Mouse (Mus musculus): Measurements from ENCODE around the gene Acsl1.

Acsl1 gene

DNA sequence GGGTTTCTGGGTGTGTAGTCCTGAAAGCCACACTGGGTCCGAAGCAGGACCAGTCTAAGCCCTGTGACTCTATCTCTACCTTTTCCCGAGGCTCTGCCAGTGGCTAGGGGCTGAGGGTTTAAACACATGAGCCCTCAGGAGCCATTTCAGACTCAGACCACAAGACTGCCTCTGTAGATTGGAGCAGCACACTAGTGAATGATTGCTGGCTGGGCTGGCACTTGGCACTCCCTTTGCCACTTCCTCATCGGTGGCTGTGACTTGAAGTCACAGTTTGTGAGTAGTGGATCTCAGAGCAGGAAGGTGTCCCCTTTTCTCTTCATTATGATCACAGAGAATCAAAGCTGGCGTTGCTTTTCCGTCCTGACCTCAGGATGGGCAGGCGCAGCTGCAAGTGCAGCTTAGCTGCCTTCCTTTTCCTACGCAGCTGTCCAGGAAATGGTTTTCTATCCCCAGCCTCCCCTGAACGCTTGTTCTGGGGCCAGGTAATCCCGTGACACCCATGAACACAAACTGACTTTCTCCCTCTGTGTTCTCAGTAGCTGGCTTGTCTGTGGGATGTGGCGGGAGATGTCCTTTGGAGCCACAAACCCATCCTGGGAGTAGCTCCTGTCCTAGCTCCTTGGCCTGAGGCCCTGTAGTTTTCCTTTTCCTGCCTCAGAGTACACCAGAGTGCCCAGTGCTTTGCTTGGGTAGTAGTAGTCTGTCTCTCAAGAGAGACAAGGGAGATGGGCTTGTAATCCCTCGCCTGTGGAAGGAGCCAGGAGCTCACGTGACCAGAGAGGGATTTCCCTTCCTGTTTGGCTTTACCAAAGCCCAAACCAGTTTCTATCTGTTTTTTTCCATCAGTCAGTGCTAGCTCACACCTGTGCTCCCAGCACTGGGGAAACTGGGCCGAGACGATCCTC lies 37.9 kb downstream of the Acsl1 start:
- peak; percentile 23 to 27 for DNase-seq

DNA sequence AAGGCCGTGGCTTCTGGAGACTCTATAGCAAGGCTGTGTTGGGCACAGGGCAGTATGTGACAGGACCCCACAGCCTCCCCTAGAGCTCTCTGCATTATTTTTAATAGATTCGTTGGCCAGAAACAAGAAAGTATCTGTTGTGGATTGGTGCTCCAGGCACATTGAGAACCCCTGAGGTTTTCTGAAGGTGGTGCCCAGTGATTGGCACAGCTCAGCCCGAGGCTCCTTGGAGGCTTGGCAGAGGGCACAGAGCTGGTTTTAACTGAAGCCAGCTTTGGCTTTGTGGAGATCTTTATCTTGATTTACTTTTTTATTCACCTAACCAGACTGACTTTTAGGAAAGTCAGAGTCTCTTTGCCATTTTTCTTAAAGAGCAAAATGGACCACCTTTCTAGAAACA lies 38.6 kb downstream of the Acsl1 start:
- peak in 1 of 2 experiments; percentile 39 for DNase-seq

DNA sequence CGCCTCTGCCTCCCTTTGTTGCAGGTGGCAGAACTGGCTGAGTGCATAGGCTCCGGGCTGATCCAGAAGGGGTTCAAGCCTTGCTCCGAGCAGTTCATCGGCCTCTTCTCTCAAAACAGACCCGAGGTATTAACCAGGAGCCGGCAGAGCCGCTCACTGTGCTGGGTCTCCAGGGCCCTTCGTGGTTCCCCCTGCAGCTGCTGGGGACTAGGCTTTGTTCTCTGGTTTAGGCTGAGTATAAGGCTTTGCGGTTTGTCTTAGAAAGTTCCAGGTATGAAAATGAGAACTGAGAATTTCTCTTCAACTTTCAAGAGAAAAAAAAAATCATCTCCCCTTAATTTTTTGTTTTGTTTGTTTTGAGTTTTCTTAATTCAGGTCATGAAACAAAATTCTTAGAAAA lies 40.5 kb downstream of the Acsl1 start:
- DNase-seq, result no peak

DNA sequence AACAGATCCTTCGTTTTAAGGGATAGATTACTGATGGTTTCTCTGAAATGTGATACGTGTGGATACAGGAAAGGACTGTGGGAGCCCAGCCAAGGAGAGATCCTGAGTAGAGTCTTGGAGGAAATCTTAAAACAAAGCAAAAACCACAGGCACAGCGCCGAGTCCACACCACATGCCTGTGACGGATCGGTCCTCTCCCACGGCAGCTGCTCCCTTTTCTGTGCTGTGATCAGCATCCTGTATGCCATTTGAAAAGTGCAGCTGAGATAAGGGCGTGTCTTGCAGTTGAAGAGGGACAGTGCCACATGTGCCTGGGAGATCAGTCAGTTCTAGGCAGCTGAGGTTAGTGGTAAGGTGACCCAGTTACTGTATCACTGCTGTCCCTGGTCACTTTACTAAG lies 41.7 kb downstream of the Acsl1 start:
- no peak for DNase-seq

DNA sequence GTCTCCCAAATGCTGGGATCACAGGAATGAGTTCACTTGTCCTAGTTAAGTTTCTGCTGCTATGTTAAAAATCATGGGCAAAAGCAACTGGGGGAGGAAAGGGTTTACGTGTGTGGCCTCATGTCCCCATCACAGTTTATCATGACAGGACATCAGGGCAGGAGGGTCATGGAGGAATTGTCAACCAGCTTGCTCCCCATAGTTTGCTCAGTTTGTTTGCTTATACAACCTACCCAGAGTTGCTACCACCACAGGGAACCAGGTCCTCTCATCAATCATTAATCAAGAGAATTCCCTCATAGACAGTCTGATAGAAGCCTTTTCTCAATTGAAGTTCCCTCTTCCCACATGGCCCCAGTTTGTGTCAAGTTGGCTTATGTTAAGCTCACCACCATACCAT lies 43.2 kb downstream of the Acsl1 start:
- DNase-seq, result no peak

DNA sequence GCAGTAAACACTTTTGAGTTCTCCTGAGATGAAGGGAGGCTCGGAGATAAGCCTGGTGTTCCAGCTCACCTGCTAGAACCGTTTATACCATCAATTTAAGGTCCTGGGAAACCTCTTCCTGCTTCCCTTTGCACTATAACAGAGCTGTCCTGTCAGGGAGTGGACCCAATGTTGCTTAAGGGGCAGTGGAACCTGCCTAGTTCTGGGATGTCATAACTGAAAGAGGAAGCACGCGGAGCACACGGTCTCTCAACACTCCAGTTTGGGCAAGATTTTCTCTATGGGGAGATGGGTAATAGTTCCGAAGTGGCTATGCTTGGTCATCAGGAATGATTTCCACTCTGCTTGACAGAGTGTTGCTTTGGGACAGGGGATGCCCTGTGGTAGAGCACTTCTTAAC lies 49.8 kb downstream of the Acsl1 start:
- no peak for DNase-seq

DNA sequence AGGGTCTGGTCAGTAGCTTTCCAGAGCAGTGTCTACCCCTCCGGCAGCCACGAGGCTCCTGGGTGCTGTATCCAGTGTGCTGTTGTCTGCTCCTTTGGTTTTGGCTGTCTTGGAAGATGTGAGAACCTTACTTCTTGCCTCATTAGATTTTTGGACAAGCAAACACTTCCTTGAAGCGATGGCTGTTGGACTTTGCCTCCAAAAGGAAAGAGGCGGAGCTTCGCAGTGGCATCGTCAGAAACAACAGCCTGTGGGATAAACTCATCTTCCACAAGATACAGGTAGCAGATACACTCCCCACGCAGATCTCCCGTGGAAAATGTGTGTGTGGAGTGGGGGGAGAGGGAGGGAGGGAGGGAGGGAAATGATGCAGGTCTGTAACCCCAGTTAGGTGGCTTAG lies 55.3 kb downstream of the Acsl1 start:
- no peak for DNase-seq

DNA sequence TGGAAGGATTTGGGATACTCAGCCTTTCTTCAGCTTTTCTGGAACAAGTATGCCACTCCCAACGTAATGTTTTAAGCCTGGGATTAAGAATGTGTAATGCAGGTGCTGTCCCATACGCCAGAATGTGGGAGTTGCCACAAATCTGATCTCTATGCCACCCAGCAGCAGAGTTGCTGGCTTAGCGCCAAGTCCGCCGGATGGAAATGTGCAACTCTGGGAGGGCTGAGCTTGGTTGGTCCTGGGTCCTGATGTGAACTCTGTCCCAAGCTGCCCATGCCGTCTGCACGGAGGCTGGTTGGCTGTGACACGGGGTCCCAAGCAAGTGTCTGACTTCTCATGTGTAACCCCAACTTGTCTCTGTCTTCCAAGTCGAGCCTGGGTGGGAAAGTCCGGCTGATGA lies 56.0 kb downstream of the Acsl1 start:
- no peak for DNase-seq

DNA sequence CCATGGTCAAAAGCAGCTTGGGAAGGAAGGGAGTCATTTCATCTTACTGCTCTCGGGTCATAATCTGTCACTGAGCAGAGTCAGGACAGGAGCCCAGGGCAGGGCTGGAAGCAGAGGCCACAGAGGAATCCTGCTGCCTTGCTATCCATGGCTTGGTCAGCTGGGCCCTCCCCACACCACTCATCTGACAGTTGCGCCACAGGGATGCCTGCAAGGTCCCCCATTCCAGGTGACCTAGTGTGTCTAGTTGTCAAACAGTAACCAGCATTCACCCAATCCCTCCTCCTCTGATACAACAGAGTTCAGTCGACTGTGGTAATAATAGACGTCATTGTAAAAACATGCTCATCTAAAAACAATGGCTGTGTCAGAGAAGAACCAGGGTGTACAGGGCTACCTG lies 58.7 kb downstream of the Acsl1 start:
- DNase-seq, result no peak

DNA sequence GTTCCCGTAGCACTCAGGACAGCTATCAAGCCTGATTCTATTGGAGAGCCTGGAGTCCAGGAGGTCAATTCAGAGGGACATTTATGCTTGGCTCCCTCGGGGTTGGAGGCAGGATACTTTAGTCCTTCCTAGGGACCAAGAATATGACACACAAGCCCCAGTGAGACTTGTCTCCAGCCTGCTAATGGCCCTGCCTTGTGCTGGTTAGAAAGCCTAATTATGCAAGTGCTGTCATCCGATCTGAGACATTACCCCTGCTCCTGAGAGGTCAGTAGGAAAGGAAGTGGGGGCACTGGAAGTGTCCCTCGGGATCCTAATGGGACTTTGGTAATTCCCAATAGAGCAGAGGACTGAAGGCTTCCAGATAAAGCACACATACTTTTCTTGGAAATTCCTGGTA lies 59.7 kb downstream of the Acsl1 start:
- DNase-seq, result no peak

DNA sequence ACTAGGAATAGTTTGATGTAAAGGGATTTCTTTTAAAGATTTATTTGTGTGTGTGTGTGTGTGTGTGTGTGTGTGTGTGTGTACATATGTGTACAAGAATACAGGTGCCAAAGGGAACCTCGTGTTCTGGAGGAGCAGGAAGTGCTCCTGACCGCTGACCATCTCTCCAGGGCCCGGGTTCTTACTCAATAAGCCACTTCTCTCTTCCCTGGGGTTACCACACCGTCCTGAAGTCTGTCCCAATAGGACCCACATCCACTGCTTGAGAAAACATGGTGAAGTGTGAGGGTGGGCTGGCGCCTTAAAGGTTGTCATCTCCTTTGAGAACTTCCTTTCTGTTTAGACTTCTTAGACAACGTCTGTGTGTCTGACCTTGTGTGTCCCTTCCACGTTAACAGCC lies 63.1 kb downstream of the Acsl1 start:
- DNase-seq, result no peak

DNA sequence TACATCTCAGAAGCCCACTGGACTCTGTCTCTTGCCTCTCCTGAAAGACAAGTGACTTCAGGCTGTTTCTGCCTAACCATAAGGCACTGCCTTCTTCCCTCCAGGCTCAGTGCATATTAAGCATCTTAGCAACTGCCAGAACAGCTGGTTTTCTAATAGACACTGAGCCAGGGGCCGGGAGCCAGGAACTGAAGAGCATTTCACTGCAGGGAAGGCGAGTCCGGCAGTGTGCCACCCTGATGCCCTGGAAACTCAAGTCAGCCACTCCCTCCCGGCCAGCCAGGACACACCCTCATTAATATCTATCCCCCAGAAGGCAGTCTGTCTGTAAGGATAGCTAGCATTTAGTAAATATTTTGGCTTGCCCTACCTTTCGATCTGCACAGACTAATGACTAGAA lies 68.9 kb downstream of the Acsl1 start:
- no peak for DNase-seq

DNA sequence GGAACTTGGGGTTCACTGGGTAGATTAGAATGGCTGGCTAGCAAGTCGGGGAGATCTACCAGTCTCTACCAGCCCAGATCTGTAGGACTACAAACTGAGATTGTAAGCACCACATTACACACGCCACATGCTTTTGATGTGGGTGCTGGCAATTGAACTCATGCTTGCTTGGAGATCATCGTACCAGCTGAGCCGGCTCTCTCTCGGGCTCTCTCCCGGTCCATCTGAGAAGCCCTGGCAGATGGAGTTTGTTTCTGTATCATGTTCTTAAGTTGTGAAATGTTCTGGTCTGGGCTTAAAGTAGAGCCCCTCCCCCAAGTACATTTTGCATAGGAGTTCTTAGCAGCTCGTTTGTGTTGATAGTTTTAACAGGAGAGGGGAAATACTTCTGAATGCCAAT lies 72.4 kb downstream of the Acsl1 start:
- DNase-seq, result no peak

DNA sequence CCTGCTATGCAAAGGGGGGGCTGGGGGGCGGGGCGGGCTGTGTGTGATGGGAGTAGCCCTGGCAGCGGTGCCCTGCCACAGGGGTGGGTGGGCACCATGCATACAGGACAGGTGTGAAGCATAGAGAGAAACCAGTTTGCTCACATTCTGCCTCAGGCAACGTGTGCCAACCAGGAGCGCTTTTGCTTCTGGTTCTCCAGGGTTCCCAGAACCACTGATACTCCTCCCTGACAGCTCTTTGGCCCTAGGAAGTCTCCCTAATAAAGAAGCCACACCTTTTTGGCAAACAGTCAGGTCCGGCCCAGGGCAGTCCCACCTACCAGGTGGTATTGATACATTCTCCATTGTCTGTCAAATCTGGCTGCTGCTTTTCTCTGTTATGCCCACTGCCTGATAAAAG lies 72.8 kb downstream of the Acsl1 start:
- DNase-seq, result no peak

DNA sequence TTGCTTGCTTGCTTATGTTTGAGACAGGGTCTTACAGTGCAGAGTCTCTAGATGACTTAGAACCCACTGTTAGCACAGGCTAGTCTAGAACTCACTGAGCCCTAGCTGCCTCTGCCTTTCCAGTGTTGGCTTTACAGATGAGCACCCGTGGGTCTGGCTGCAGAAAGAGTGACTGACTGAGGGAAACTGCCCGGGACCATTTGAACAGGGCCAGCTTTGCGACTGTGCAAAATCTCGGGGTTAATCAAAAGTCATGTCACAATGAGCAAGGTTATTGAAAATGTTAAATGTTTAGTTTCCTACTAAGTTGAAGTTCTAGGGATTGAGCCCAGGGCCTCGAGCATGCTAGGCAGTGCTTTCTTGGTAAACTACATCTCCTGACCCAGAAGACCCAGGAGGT lies 75.0 kb downstream of the Acsl1 start:
- DNase-seq, result no peak

DNA sequence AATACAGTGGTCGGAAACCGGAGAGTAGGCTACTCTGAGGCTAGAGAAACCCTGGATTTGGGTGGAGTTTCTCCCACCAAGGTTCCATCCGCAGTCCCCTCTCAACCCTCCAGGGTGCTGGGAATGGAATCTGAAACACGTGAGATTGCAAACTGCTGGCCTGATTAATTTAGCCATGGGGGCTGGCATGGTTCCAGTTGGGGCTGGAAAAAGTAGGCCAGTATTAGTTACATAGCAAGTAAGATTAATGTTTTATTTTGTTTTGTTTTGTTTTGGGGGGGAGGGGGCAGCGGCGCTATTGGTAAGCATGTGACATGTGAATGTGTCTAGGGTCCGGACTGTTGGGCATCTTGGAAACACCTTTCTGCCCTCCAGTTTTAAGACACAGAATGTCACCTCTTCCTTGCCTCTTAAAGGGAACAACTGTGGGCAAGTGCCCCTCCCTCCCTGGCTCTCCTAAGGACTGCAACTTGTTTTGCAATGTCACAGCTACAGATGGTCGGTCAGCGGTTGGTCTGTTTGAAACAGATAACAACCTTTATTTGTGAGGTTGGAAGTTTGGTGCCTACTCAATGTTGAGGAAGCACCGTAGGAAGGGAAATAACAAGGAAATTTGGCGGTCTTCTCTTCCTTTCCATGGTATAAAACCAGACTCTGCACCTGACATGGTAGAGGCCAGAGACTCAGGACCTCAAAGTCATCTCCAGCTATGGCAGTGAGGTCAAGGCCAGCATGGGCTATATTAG lies 75.8 kb downstream of the Acsl1 start:
- DNase-seq, result no peak

DNA sequence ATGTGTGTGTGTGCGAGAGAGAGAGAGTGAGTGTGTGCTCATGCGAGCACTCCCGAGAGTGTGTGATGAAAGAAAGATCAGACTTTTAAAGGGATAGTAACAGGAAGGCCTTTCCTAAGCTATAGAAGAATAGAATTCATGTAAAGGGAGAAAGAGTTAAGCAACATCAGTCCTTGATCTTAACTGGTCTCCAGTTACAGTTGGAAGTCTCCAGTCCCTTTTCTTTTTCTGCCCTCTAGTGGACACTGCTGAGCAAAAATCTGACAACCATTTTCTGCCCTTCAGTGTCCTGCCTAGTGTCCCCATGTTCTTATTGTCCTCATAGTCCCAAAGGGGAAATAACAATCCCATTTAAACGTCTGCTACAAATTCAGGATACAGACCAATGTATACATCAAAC lies 76.4 kb downstream of the Acsl1 start:
- peak in 1 of 2 experiments; percentile 34 for DNase-seq

DNA sequence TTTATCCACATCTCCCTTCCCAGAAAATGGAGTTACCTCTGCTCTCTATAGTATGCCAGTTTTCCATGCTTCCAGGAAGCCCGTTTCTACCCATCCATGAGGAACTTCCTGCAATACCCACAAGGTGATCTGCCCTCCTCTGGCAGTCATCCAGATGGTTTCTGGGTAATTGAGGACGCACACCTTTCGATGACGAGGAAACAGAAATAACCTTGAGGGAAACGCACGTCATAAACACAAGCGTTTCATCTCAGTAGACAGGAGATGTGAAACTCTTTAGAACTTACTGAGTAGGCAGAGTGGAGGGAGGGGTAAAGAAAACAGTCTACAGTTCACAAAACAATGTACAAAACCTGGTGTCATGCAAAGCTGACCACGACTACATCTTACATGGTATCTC lies 79.2 kb downstream of the Acsl1 start:
- DNase-seq, result no peak

DNA sequence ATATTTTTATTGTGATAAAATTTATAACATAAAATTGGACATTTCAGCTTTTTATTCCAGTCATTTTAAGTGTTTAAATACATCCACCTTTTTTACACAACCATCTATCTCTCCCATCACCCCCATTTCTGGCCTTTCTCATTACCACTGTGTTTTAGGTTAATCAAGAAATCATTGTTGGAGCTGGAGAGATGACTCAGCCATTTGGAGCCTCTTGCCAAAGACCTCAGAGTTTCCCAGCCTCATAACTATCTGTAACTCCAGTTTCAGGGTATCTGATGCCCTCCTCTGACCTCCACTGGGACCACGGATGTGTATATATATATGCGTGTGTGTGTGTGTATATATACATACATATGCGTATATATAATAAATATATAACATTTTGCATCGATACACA lies 80.2 kb downstream of the Acsl1 start:
- peak; percentile 13 to 26 for DNase-seq

DNA sequence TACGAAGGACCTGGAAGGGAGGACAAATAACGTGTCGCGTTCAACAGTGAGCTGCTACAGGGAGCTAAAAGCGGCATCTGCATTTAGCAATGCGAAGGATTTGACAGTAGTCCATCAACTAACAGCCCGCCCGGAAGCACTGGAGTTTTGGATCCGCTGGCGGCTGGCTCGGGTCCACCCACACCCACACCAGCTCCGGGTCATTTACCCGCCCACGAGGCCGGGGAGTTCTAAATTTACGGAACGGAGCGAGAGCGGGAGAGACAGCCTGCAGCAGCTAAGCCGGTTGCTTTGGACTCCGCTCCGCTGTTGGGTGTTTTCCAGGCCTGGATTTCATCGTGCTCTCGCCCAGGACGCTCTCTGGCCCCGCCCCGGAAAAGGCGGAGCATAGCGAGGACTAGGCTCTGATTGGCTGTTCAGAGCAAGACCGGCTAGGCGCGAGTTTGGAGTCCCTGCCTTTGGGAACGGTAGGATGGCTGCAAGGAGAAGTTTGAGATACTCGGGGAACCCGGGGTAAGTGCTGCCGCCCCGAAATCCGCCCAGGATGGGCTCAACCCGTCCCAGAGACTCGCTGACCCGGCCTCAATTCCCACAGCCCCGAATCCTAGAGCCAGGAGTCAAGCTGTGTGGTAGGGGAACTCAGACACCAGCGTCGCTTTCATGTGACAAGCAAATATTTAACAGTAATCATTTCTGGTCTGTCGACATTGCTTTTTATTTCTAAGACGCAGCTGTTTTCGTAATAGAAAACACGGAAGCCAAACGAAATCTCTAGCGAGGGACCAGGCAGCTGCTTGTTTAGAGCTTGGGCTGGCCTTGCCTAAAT lies 81.0 kb downstream of the Acsl1 start, which contains the start of gene Cenpu:
Gene Cenpu (plus strand): TSS at position 414 of the 826 bp plus-strand sequence.
- DNase-seq, result peak; percentile 99 to 100

DNA sequence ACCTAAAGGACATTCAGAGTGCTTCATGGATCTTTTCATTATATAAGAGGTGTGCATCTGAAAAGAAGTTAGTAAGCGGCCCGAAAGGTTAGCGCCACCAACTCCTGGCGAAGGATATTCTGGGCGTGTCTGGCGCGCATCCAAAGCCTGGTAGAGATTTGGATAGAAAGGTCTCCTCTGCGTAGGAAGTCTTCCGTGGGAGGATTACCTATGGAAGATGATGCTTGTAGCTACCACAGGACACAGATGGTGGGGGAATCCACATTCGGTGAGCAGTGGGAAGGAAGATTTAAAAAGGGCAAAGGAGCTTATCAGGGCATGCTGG lies 81.6 kb downstream of the Acsl1 start:
- peak; percentile 34 to 54 for DNase-seq

DNA sequence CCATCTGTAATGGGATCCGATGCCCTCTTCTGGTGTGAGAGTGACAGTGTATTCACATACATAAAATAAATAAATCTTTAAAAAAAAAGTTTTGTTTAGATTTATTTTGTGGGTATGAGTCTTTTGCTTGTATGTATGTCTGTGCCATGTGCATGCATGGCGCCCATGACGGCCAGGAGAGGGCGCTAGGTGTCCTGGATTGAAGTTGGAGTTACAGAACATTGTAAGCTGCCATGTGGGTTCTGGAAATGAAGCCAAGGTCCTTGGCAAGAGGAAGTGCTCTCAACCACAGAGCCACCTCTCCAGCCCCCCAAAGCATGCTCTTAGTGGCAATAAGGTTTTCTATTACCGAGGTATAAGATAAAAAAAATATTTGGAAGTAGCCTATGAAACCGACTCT lies 88.6 kb downstream of the Acsl1 start:
- DNase-seq, result no peak

DNA sequence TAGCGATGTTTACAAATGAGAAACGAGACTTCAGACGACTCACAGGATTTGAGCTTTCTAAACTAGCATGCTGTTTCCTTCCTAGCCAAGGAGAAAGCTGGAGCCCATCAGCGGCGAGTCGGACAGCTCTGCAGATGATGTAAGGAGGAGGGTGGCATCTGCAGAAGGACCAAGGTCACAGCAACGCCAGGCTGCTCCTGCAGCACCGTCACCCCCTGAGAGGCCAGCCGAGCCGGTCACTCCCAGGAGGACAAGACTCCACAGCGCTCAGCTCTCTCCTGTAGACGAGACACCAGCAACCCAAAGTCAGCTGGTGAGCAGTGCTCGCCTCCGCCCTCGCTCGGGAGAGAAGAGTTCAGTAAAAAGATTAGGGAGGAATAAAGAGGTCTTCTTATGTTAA lies 91.5 kb downstream of the Acsl1 start:
- no peak for DNase-seq

All from cerebellum, adult 18-20 months (tissue).